Mouse (Mus musculus) CH12.LX (cell line): ENCODE results near the gene B4gat1.

Experiments
- CHD1 ChIP-seq: IDR thresholded peaks from 2 replicates; pipeline ENCODE4 v1.6.1; 2012; ENCODE audit warnings: low read depth, low read length, improper control_type of control experiment, inconsistent platforms
- CTCF ChIP-seq, 2 experiments: IDR thresholded peaks in 1 of 2; conservative IDR thresholded peaks in 1 of 2; 2 replicates each; pipeline ENCODE4 v1.5.1; 2011 to 2012; ENCODE audit warnings: low read depth in 2 of 2, low read length in 2 of 2, improper control_type of control experiment in 1 of 2, inconsistent platforms in 1 of 2, mild to moderate bottlenecking in 1 of 2, moderate library complexity in 1 of 2
- E2F4 ChIP-seq: IDR thresholded peaks from 2 replicates; pipeline ENCODE4 v1.6.1; 2011; ENCODE audit warnings: low read depth, low read length, improper control_type of control experiment; ENCODE audit not compliant: insufficient replicate concordance
- MAFK ChIP-seq: IDR thresholded peaks from 2 replicates; pipeline ENCODE4 v1.6.1; 2011; ENCODE audit warnings: low read length, improper control_type of control experiment; ENCODE audit not compliant: insufficient replicate concordance
- MYC ChIP-seq: IDR thresholded peaks from 2 replicates; pipeline ENCODE4 v1.6.1; 2011; ENCODE audit warnings: low read depth, mild to moderate bottlenecking, improper control_type of control experiment, low read length
- NRF1 ChIP-seq: IDR thresholded peaks from 2 replicates; pipeline ENCODE4 v1.6.1; 2014; ENCODE audit warnings: low read depth, mild to moderate bottlenecking, inconsistent platforms, low read length, improper control_type of control experiment, moderate library complexity
- POLR2A ChIP-seq: IDR thresholded peaks from 2 replicates; pipeline ENCODE4 v1.6.1; 2011; ENCODE audit warnings: low read depth, mild to moderate bottlenecking, improper control_type of control experiment, low read length
- RAD21 ChIP-seq: IDR thresholded peaks from 2 replicates; pipeline ENCODE4 v1.6.1; 2011; ENCODE audit warnings: low read depth, mild to moderate bottlenecking, low read length, improper control_type of control experiment, moderate library complexity
- TBP ChIP-seq: conservative IDR thresholded peaks from 2 replicates; pipeline ENCODE4 v1.6.1; 2011; ENCODE audit warnings: low read depth, low read length, improper control_type of control experiment
- TCF12 ChIP-seq: IDR thresholded peaks from 2 replicates; pipeline ENCODE4 v1.6.1; 2014; ENCODE audit warnings: low read depth, mild to moderate bottlenecking, inconsistent platforms, low read length, improper control_type of control experiment

DNA sequence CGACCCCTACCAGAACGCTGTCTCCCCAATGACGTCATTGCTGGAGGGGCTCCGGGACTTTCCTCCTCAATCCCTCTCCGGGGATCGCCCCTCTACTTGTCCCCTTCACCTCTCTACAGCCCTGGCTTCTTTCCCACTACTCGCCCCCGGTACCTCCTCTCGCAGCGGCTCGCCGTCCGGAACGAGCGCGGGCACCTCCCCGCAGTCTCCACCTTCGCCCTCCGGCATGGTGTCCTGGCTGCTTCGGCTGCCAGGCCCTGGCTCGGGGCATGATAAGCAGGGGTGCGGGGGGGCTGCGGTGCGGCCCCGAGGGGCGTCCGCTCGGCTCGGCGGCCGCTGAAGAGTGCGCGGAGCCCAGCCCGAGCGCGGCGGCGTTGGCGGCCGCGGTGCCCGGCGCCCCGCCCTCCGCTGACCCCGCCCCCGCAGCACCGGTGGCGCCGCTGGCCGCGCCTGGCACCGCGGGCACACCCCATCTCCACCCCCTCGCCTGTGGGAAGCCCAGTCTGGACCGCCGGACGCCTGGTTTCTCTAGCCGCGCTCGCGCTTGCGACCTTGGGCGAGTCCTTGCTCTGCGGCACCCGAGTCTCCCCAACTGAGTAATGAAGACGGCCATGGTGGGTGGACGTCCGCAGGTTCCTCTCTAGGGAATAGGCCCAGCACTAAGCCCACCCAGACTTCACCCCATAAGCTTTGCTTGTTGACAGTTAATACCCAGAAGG, 46.7 kb downstream of the B4gat1 start, which contains the start of gene Tmem151a:
- TF ChIP-seq CTCF (conservative IDR thresholded peaks at IDR 0.05 in 1 of 2, IDR thresholded peaks at IDR 0.05 in 1 of 2; ENCODE audit: low read depth in 2 of 2, low read length in 2 of 2) (no peak), POLR2A (no peak), MAFK (no peak), NRF1 (no peak), RAD21 (no peak), CHD1 (no peak), E2F4 (no peak), MYC (no peak), TBP (no peak), TCF12 (no peak)
